Mouse (Mus musculus) WW6 (cell line): ENCODE data around the gene Gm4924.
A peak's percentile ranks its signal among the peaks of the same experiment; 100 is the strongest.

ENCODE experiments used
- DNase-seq: peaks from one replicate; pipeline ENCODE4 v3.0.0-alpha.2; 2013; ENCODE audit warnings: low read depth, low spot score

Gm4924 gene

GRCm38 (mm10) chr10:82354083-82355010 is at the start of gene Gm4924:
TSS of gene Gm4924 (plus strand) at chr10:82354255.
- DNase-seq, result peak; percentile 76

GRCm38 (mm10) chr10:82316482-82316881 is 37.6 kb upstream of the Gm4924 start, which contains the start of gene 4932415D10Rik:
TSS of gene 4932415D10Rik (minus strand) at chr10:82316582.
- no peak for DNase-seq

- DNase-seq, result no peak
Observed at GRCm38 (mm10) chr10:82320134-82320533, 33.9 kb upstream of the Gm4924 start.

- DNase-seq, result no peak
Observed at GRCm38 (mm10) chr10:82329826-82330225, 24.2 kb upstream of the Gm4924 start.

GRCm38 (mm10) chr10:82355401-82355800 is 1.3 kb downstream of the Gm4924 start:
- no peak for DNase-seq

GRCm38 (mm10) chr10:82361911-82362310 is 7.9 kb downstream of the Gm4924 start:
- no peak for DNase-seq

- no peak for DNase-seq
Observed at GRCm38 (mm10) chr10:82382992-82383391, 28.9 kb downstream of the Gm4924 start.

DNA sequence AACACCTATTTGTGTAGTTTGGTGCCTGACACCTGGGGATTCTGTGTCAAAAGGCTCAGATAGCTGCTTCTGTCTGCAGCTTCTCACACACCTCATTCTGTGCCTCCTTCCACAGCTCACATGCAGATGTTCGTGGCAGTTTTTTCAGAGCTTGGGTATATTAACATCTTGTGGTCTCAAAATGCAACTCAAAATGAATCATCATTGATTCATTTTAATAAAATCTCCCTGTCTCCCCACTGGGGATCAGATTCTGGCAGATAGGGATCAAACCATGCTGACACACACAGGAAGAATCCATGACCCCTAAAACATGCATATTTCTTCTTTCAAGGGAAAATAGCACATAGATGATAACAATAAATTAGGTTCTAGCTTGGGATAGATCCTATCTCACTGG is 55.5 kb downstream of the Gm4924 start:
- no peak for DNase-seq

DNA sequence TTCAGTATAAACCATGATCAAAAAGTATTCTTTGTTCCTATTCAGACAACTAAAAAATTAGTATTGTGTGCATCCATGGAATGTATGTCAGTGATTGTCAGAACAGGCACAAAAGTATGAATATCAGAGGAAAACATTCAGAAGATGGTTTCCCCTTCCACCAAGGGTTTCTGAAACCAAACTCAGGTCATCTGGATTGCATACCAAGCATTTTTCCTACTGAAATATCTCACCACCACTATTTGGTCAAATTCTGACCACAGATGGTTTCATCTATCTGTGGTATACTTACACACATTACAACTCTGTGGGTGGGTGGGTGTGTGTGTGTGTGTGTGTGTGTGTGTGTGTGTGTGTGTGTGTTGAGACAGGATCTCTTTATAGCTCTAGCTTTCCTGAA is 69.6 kb downstream of the Gm4924 start:
- DNase-seq, result no peak
